Mouse (Mus musculus): ENCODE data around the gene Frmd4b. TPM values are rescaled to one million over a fixed set of nuclear protein-coding genes. Genes with fewer than 3 reads are reported as not detected.
"Not testable (repeated sequence)": the region's sequence is repeated elsewhere in the genome, so short reads cannot be mapped to it uniquely, and the experiment has no call there.

Gene Frmd4b
- polyA plus RNA-seq, 1 experiment, result 14.3 TPM

DNA sequence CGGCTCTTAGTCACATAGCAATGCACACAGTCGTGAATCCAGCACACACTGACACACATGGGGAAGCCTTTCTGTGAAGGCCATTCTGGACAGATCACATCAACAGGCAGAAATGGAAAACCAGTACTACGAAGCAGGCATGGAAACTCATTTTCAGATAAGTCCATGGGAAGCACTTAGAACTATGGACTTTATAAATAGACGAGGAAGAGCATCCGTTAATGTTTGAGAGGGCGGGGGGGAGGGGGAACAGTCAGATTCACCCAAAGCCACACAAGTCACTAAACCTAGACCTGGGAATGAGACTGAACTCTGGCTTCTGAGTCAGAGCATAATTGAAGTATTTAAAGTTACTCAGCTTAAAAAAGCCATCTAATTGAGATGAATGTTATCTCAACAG lies 186.8 kb downstream of the Frmd4b start:
- DNase-seq (ENCODE audit: extremely low spot score in 1 of 2, low spot score in 1 of 2), result no peak

DNA sequence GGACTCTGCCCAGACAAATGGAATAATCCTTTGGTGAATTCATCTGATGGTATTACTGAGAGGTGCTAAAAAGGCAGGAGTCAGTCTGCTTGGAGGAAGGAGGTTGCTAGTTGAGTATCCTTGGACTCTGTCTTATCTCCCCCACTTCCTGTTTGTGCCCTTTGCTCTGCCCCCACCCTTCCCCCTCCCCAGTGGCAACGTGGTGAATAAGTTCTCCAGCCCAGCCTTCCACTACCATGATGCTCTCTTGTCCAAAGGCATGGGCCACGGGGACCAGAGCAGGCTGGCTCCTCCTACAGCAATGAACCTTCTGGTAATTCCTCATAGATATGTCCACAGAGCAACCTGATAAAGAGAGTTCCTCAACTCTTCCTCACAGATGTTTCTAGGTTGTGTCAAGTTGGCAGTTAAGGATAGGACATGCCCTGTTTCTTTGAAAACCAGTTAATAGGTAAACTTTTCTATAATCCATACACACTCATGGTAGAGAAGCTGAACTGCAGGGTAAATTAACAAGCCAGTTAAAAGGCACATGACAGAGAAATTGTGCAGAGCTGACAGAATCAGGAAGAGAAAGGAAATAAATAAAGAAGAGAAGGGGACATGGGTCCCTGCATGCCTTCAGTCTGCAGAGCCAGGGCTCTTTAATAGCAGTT lies 187.5 kb downstream of the Frmd4b start:
- DNase-seq (ENCODE audit: extremely low spot score in 1 of 2, low spot score in 1 of 2), result no peak

DNA sequence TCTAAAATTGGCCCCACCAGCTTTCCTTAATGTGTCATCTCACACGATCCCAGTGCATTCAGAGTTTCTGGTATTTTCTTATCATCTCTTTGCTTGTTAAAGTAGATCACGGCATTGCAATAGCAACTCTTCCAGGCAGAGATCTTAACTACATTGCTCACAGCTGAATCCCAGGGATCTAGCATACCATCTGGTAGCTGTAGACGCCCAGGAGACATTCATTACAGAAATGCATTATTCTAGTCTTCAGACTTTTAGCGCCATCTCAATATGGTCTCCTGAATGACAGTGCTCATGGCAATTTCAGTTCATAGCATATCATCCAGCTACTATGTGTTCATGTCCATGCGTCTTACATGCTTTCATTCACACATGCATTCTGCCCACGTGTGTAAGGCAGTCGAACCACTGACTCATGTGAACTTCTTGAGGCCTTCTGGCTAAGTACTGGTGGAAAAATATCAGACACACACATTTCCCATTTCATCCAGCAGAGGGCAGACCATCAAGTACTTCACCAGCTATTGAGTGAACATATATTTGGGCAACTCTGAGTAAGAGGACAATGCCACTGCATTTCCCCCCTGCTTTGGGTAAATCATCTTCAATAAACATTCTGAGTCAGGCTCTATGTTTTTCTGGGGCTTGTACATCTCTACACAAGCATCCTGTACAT lies 197.4 kb downstream of the Frmd4b start:
- peak; percentile 68 to 94 for DNase-seq (ENCODE audit: extremely low spot score in 1 of 2, low spot score in 1 of 2)

DNA sequence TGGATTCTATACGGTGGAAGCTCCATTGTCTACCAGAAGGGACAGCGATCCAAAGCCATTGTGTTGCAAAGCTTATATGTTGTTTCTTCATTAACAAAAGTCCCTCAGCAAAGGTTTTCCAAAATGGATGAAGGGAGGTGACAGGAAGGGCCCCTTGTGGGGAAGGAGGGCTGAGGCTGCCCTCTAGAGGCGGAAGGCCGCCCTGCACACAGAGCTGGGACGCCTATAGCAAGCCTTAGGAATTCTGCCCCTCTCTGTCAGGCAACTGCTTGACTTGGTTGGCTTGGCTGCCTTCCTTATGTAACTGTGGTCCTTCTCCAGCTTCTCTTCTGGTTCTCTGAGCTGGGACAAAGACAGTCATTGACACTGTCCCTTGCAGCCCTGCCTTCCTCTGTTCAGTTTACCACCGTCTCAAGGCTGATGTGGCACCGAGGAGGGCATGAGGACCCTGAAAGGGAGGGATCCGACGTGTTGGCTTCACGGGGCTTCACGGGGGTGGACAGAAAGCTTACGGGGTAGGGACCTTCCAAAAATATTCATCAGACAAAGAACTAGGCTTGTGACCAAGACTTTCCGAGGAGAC lies 200.3 kb downstream of the Frmd4b start:
- DNase-seq (ENCODE audit: extremely low spot score in 1 of 2, low spot score in 1 of 2), result peak in 1 of 2 experiments; percentile 71

DNA sequence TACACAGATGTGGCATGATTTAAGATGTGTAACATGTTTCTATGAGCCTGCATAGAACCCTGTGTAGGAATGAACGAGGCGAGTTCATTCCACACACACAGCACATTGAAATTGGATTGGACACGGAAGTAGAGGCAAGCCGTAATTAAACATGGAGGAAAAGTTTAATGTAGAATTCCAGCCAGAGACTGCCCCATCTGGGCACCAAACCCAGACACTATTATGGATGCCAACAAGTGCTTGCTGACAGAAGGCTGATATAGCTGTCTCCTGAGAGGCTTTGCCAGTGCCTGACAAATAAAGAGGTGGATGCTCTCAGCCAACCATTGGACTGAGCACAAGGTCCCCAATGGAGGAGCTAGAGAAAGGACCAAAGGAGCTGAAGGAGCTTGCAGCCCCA lies 201.8 kb downstream of the Frmd4b start:
- DNase-seq (ENCODE audit: extremely low spot score in 1 of 2, low spot score in 1 of 2), result not testable (repeated sequence)

DNA sequence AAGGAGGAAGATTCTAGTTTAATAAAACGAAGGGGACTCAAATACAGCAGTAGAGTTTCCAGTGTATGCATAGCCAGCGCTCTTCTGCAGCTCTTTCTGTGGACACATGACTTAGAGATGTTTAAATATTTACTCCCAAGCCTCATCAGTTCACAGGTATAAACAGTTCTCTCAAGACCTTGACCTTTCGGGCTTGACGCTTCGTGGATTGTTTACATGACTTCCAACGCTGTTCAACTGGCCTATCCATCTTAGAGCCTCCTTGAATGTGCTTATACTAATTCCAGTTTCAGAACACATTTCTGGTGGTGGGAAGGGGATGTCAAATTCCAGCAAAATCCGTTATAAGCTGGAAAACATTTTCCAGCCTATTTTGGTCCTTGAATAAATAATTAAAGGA lies 203.9 kb downstream of the Frmd4b start:
- no peak for DNase-seq (ENCODE audit: extremely low spot score in 1 of 2, low spot score in 1 of 2)

DNA sequence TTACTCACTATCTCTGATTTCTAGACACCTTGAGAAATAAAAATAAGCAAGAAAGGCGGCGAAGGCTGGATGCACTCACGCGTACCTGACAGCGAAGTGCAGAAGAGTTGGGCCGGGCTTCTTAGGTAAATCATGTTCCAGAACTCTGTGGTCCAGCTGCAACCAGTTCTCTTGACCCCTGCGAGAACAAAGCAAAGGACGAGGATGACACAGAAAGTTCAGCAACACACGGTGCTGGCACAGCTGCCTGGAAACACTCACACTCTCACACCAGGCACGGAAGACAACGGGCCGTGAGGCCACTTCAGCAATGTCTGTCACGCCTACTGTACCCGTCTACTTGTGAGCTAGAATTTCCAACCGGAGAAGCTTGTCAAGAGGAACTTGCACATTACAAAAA lies 204.9 kb downstream of the Frmd4b start:
- DNase-seq (ENCODE audit: extremely low spot score in 1 of 2, low spot score in 1 of 2), result no peak

DNA sequence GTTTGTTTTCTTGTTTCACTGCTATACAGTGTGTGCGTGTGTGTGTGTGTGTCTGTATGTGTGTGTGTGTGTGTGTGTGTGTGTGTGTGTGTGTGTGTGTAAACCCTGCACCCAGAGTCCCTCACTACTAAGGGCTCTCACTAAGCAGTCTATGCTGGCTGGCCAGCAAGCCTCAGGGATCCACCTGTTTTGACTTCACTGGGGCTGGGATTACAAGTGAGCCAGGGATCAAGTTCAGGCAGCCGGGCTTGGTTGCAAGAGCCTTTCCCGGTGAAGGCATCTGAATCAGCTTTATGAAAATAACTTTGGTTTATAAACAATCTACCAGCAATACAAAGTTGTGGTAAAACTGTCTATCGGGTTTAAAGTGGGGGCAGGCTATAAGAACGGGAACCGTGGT lies 206.0 kb downstream of the Frmd4b start:
- no peak for DNase-seq (ENCODE audit: extremely low spot score in 1 of 2, low spot score in 1 of 2)

DNA sequence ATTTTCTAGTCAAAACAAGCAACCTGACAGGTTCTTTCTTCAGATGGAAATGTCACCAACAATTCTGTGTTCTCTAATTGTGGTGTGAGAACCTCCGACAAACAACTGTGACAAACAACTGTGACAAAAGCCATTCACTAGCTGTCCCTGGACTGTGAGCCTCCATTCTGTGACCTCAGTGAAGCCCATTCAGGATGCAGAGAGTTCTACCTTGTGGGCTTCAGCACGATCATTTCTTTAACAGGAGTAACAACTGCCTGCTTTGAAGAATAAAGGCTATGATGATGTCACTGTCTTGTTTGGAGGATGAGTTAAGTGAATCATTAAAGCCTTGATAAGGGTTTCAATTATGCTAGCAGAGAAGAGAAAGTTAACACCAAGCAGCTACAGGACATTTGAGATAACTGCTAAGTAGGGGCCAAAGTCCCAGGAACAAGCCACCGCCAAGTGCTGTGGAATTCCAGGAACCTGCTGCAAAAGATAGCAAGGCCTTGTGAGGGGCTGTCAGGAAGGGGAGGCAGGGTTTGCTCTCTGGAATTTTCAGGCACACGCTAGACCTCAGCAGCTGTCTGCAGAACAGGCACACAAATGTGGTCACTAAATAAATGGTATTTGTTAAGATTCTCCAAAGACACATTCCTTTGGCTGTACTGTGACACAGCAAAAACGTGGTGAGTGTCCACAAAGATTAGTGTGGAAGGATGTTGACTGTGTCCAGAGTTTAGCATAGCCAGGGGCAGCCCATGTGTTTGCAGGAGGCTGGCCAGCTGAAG lies 207.7 kb downstream of the Frmd4b start:
- no peak for DNase-seq (ENCODE audit: extremely low spot score in 1 of 2, low spot score in 1 of 2)

DNA sequence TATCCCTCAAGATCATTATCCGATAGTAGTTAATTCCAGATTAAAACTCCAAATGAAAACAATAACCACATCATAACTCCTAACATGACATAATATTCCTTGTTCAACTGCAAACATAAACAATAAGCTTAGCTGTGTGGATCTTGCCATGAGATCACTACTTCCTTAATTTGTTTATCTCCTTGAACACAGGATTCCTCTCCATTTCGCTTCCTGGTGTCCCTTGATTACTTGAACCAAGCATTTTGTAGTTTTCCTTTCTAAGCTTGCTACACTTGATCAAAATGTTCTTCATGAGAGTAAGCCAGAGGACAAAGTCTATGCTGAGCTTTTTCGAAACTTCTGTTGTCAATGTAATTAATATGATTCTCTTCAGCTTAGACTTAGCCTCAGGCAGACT lies 209.4 kb downstream of the Frmd4b start:
- DNase-seq (ENCODE audit: extremely low spot score in 1 of 2, low spot score in 1 of 2), result no peak

DNA sequence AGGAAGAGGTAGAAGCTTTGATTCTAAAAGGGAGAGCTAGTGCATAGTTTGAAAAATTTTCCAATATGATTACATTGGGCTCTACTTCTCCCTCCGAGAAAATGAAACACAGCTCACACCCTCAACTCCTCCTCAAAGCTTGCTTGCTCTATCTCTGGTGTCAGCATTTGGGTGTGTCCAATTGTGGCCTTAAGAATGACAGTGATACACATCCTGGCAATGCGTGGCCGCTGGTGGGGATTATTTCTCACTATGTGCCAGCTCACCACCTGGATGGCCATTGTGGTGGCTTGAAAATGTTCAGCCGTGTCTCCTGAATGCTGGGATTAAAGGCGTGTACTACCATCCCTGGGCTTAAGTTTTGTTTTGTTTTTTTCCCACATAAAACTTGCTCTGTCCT lies 209.9 kb downstream of the Frmd4b start:
- DNase-seq (ENCODE audit: extremely low spot score in 1 of 2, low spot score in 1 of 2), result no peak

DNA sequence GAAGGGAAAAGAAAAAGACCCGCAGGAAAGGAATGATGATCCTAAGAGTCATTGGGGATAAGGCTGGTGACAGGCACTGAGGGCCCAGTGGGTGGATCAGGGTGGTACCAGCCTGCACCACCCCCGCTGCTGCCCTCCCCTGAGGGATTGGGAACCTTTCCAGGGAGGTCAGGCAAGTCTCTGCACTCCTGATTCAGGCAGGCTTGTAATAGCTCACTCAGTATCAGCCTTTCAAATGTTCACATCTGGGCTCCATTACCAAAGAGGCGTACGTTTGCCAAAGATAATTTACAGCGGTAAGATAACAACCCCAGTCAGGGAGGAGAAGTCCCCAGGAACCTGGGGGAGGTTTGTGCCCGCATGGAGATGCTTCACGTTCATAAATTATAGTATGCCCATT lies 212.0 kb downstream of the Frmd4b start:
- peak in 1 of 2 experiments; percentile 23 for DNase-seq (ENCODE audit: extremely low spot score in 1 of 2, low spot score in 1 of 2)

DNA sequence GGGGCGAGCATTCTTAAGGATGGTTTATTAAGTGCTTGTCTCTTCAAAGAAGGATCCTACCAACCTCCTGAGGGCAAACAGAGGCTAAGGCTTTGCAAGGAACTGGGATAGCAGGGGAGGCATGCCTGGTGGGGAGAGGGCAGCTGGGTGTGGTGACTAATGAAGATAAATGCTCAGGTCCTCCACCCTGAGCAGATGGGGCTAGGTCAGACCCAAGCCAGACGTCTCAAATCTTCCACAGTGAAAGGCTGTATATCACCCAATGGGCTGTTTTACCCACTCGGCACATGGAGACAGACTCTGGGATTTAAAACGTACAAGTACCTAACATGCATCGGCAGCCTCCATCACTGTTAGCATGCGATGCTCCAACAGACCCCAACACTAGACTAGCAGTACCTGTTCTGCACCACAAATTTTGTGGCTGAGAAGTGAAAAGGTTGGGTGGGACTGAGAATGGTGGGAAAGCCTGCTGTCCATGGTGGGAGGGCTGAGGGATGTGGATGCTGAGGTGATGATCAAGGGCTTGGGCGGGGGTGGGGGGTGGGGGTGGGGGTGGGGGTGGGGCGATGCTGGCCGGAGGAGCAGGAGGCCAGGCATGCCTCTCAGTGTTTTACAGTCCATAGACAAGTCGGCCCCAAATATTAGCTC lies 214.4 kb downstream of the Frmd4b start:
- DNase-seq (ENCODE audit: extremely low spot score in 1 of 2, low spot score in 1 of 2), result no peak

DNA sequence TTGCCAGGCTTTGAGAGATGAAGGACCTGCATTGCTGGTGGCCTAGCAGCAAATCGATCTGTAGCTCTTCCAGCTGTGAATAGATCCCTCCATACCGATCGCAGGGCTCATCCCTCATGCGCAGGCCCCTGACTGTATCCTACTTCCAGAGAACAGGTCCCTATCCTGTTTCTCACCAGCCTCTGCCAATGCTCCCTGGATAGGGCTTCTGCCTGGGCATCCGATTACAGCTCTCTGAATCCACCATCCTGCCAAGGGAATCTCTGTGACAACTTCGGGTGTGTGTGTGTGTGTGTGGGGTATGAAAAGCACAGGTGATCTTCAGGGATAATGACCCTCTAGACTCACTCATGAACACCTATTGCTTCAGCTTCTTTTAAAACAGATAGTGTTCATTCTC lies 216.9 kb downstream of the Frmd4b start:
- DNase-seq (ENCODE audit: extremely low spot score in 1 of 2, low spot score in 1 of 2), result no peak

DNA sequence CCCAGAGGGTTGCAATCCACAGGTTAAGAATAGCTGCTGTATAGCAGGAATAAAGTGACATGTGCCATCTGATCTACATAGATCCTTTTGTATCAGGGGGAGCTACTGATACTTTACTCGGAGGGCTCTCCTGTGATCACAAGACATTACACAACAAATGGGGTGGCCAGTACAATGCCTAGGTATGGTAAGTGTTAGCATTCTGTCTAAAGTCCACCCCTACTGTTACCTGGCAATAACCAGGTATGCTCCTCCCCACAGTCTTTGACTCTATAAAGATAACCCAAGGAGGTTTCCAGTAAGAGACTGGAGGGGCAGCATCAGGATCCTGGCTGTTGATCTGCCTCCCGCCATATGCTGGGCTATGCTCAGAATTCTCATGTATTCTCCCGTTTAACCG lies 219.4 kb downstream of the Frmd4b start:
- no peak for DNase-seq (ENCODE audit: extremely low spot score in 1 of 2, low spot score in 1 of 2)

DNA sequence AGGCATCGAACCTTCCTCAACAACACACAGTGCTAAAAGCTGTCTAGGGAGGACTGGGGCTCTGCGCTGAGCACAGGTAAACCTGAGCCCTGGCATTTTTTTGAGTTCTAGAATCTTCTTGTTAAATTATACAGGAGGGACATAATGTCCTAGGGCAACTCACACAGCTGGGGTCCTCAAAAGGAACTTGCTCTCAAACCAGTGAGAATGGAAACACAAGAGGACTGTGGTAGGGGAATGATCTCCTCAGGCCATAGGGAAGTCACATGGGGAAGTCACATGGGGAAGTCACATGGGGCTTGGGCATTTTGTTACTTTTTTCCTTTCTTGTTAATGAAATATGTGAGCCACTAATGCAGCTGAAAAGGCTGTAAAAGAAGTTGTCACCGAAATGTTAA lies 220.4 kb downstream of the Frmd4b start:
- no peak for DNase-seq (ENCODE audit: extremely low spot score in 1 of 2, low spot score in 1 of 2)

DNA sequence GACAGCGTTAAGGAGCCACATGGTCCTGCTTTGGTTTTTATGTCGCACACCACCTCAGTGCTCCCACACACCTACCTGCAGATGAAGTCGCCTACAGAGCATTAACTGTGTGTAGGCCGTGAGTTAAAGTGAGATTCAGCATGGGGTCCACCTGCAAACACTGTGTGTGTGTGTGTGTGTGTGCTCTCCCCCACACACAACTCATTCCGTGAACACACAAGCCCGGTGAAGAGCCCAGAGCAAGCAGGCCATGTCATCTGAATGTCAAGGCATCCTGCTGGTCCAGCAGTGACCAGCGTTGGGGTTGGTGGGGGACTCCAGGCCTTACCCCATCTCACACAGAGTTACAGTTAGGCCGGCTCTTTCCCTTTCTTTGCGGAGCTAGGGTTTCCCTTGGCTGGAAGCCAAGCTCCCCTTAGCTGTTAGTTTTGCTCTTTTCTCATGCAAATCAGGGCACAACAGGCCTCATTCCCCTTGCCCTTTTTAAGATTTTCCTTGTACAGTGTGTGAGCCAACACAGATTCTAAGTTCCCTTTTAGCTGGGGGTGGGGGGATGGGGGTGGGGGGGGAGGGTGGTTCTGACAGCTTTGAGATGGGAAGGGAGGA lies 220.9 kb downstream of the Frmd4b start:
- DNase-seq (ENCODE audit: extremely low spot score in 1 of 2, low spot score in 1 of 2), result peak in 1 of 2 experiments; percentile 37

DNA sequence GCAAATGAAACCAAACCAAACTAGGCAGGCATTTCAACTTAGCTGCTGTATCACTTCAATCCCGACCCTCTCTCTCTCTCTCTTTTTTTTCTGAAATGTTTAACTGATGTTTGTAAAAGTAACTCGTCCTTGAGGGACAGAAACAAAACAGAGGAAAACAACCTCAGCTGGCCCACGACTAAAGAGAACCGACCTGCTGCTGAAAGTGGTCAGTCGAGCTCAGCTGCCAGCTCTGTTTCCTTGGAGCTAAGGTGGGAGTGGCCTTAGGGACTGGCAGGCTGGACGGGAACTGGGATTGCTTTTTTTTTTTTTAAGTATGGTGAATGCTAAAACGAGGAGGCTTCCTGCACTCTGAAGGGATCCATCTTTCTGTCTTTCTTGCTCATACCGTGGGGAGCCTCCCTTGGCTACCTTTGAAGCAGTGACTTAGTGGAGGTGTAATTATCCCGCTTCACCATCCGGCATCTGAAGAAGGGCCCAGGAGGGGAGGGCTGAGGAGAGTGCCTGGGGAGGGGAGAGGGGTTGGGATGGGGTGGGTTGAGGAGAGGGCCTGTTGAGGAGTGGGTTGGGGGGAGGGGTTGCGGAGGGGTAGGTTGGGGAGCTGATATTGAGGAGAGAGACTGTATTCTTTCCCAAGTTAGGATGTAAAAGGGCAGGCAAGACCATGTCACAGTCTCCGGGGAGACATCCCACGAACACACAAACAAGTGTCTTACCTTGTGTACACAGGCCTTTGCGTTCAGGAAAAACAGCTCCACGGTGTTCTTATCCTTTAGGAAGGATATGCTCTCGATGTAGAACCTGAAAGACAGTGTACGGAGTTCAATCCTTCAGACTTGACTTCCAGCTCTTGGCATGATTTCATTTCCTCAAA lies 221.6 kb downstream of the Frmd4b start:
- DNase-seq (ENCODE audit: extremely low spot score in 1 of 2, low spot score in 1 of 2), result peak in 1 of 2 experiments; percentile 28

DNA sequence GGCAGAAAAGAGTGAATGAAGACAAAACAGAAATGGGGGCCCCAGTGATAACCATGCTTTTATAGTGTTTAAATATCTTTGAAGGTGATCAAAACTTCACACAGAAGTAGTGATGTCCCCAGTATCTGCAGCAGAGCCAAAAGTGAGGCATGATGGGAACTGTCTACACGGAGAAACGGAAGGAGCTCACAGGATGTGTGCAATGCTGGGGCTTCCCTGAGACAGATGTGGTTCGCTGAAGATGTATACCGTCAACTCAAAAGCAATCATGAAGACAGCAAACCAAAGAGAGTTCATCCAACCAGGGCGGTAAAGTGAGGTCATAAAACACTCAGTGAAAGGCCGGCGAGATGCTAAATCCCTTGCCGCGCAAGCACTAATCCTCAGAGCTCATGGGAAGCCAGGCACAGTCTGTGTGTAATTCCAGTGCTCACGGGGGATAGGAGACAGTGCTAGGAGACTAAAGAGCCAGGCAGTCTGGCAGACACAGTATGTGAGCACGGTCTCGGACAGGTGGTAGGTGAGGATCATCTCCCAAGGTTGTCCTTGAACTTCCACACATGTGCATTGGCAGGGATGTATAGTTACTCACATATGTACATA lies 222.8 kb downstream of the Frmd4b start:
- no peak for DNase-seq (ENCODE audit: extremely low spot score in 1 of 2, low spot score in 1 of 2)
